Mouse (Mus musculus) embryonic fibroblast, embryonic 13.5 days (primary cell): ENCODE measurements around the gene Scel.

Source experiments
- CTCF ChIP-seq: IDR thresholded peaks from 2 replicates; pipeline ENCODE4 v1.5.1; 2011; ENCODE audit warnings: mild to moderate bottlenecking, control low read depth, low read length, moderate library complexity, borderline replicate concordance; ENCODE audit not compliant: insufficient read depth
- POLR2A ChIP-seq: IDR thresholded peaks from 2 replicates; pipeline ENCODE4 v1.6.1; 2011; ENCODE audit warnings: low read depth, mild to moderate bottlenecking, control low read depth, low read length, moderate library complexity

GRCm38 (mm10) chr14:103471074-103471778 is 41.9 kb upstream of the Scel start:
- TF ChIP-seq POLR2A (no peak), CTCF (no peak)
